Mouse (Mus musculus) stomach, embryonic 14.5 days (tissue): Measurements from ENCODE around the gene Lrrn1. TPM values are rescaled to one million over a fixed set of nuclear protein-coding genes. Genes with fewer than 3 reads are reported as not detected.
A peak's percentile ranks its signal among the peaks of the same experiment; 100 is the strongest.

ENCODE experiments used
- ATAC-seq: fragments of 200-750 bp; cut with Nextera tagmentation; 2 replicates; pipeline ENCODE4 v1.8.0; 2017; ENCODE audit warnings: low read depth, moderate TSS enrichment; ENCODE audit not compliant: insufficient number of reproducible peaks, insufficient read depth, low FRiP score
- H3K27ac ChIP-seq: fragments of 300-500 bp; sonication (generic); 2 replicates; pipeline ENCODE4 v1.5.1; 2014; ENCODE audit warnings: mild to moderate bottlenecking, low read length, moderate library complexity, mixed read lengths
- H3K27me3 ChIP-seq: fragments of 300-500 bp; sonication (generic); 2 replicates; pipeline ENCODE4 v1.6.1; 2014; ENCODE audit warnings: low read length, control low read depth, mixed read lengths; ENCODE audit not compliant: control insufficient read depth, insufficient read depth
- H3K36me3 ChIP-seq: fragments of 300-500 bp; sonication (generic); 2 replicates; pipeline ENCODE4 v1.6.1; 2014; ENCODE audit warnings: mild to moderate bottlenecking, control low read depth, low read length, moderate library complexity, mixed read lengths; ENCODE audit not compliant: control insufficient read depth, insufficient read depth
- H3K4me1 ChIP-seq: fragments of 300-500 bp; sonication (generic); 2 replicates; pipeline ENCODE4 v1.6.1; 2014; ENCODE audit warnings: low read length, control low read depth, mixed read lengths; ENCODE audit not compliant: control insufficient read depth, insufficient read depth
- H3K4me2 ChIP-seq: fragments of 300-500 bp; sonication (generic); replicated peaks from 2 replicates; pipeline ENCODE4 v1.6.1; 2014; ENCODE audit warnings: low read depth, low read length, control low read depth
- H3K4me3 ChIP-seq: fragments of 300-500 bp; sonication (generic); 2 replicates; pipeline ENCODE4 v1.5.1; 2014; ENCODE audit warnings: low read depth, low read length, control low read depth
- H3K9ac ChIP-seq: fragments of 300-500 bp; sonication (generic); replicated peaks from 2 replicates; pipeline ENCODE4 v1.6.1; 2014; ENCODE audit warnings: low read depth, mild to moderate bottlenecking, control low read depth, low read length, moderate library complexity, mixed read lengths
- H3K9me3 ChIP-seq: fragments of 300-500 bp; sonication (generic); 2 replicates; pipeline ENCODE4 v1.6.1; 2016; ENCODE audit warnings: low read depth, low read length, control low read depth; ENCODE audit not compliant: control insufficient read depth
- WGBS: fragments of 180-500 bp; shearing (Covaris S2); extraction: QIAGEN DNeasy Blood & Tissue Kit; methylation state at CpG from one replicate; pipeline ENCODE4 v1.1.7; 2014; 5-methylcytosine and 5-hydroxymethylcytosine counted together
- polyA plus RNA-seq: library from polyadenylated mRNA; unstranded; fragments of >200 nt; fragmentation: Nextera tagmentation; extraction: Ambion mirVana; gene quantifications from 2 replicates; pipeline ENCODE4 v1.2.1, GENCODE M21; 2014

Gene Lrrn1
- 9.3 and 11.2 TPM in 2 replicates for polyA plus RNA-seq

DNA sequence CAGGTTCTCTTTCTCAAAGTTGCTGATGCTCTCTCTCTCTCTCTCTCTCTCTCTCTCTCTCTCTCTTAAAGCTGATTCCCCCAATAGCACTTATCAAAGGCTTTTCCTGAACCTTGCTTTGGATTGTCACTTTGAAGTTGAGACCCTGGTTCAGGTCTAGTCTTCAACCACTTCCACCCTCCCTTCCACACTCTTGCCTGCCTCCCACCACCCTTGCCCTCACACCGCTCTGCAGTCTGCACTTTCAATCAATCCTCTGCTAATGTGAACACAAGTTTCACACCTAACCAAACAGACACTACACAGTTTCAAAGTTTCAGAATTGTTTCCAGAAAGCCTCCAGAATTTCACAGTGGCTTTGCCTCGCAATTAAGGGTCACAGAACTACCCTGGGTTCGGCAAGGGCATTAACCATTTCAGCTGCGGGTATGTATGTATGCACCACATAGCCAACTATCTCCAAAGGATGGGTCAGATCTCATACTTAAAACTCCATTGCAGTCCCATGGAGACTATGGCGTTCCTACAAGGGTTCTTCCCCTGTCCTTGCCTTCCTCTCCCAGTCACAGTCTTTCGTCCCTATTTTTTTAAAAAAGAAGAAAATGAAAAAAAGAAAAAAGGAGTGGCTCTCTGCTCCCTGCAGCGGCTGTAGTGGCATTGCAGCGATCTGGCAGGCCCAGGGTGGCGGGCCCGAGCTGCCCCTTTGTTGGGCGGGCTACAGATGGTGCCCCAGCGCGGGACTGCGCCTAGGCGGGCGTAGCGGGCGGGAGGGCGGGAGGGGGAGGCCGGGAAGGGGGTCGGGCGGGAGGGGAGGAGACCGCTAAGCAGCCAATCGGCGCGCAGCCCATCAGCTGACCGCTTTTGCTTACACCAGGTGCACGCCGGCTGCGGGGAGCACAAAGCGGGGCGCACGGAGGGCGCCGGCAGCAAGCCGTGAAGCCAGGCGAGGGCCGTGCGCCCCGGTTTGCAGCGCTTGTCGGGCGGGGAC lies at the start of gene Lrrn1:
Gene Lrrn1 (plus strand): TSS at position 892 of the 988 bp plus-strand sequence.
- peak within 1 kb of the TSS; percentile 56 for H3K4me3 ChIP-seq
- peak within 1 kb of the TSS; percentile 78 for H3K4me2 ChIP-seq
- H3K36me3 ChIP-seq = no peaks in the 10 kb centered on the region
- H3K9ac ChIP-seq = peak within 1 kb of the TSS; percentile 33
- no peak within 1 kb of the TSS for H3K27ac ChIP-seq
- no peaks in the 10 kb centered on the region for H3K9me3 ChIP-seq
- no peaks in the 10 kb centered on the region for H3K27me3 ChIP-seq
- 3% methylated on average over 40 of the region's 43 CpGs for WGBS
- H3K4me1 ChIP-seq = peaks cover 6% of the 10 kb centered on the region; the same call in 1 of the 2 replicates
- peak; percentile 90 for ATAC-seq

DNA sequence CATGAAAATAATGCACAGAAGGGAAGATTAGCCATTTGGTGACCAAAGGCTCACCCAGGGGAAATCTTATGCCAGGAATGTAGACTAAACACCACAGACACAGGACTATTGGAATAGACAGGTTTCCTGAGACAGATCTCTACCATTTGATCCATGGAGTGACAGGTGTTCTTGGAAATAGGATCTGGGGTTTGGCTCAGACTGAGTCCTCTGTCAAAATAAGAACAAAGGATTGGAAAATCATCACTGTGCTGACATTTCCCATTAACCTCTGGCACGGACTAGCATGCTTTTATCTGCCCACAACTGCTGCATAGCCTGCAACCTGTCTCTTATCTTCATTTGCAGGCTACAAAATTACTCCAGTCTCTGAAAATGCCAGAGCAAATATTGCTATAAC lies 35.1 kb upstream of the Lrrn1 start:
- H3K9ac ChIP-seq = no peak overlapping the region
- H3K9me3 ChIP-seq = no peaks in the 10 kb centered on the region
- no peaks in the 10 kb centered on the region for H3K4me1 ChIP-seq
- ATAC-seq = no peak
- H3K4me3 ChIP-seq = no peak overlapping the region
- H3K27ac ChIP-seq = no peak overlapping the region
- 8% methylated on average over 1 of the region's 1 CpGs for WGBS
- H3K27me3 ChIP-seq = no peaks in the 10 kb centered on the region
- H3K4me2 ChIP-seq = no peak overlapping the region
- H3K36me3 ChIP-seq = no peaks in the 10 kb centered on the region

DNA sequence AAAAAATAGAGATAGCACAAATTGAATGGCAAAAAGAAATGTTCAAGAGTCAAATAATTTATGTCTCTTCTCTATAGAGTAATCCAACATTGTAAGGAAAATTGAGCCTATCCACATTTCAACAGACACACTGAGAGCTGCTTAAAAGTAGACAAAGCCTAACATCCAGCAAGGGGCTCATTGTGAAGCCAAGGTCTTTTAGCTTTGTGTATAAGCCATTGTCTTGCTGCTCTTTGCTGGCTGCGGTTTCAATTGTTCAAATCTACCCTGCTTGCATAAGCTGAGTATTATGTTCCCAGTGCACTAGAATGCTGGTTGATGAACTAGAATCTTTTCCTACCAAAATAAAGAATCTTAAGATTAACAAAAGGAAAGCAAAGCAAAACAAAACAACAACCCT lies 33.7 kb upstream of the Lrrn1 start:
- Histone ChIP-seq H3K27me3 (no peaks in the 10 kb centered on the region), H3K9me3 (no peaks in the 10 kb centered on the region), H3K36me3 (no peaks in the 10 kb centered on the region), H3K4me3 (no peak overlapping the region), H3K4me2 (no peak overlapping the region), H3K4me1 (no peaks in the 10 kb centered on the region), H3K9ac (no peak overlapping the region), H3K27ac (no peak overlapping the region)
- 71% methylated on average over 1 of the region's 1 CpGs for WGBS
- no peak for ATAC-seq

DNA sequence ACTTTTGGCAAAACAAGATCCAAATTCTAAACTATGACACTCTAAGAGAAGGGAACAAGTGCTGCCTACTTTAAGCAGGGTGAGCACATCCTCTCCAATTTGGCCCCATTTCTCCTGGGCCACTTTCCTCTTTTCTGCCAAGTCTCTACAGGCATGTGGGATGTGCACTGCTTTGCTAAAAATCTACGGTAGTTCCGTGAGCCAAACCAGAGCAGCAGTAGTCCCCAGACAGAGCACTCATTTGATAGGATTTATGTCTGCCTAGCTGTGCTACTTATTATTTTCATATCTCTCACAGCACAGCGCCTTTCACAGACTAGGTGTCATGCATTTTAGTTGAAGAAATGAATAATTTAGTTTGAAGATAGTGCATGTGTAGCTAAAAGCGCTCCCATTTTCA lies 15.9 kb upstream of the Lrrn1 start:
- WGBS = 81% methylated on average over 4 of the region's 4 CpGs
- no peaks in the 10 kb centered on the region for H3K27me3 ChIP-seq
- H3K4me1 ChIP-seq = no peaks in the 10 kb centered on the region
- no peak overlapping the region for H3K9ac ChIP-seq
- H3K4me3 ChIP-seq = no peak overlapping the region
- no peaks in the 10 kb centered on the region for H3K9me3 ChIP-seq
- H3K27ac ChIP-seq = no peak overlapping the region
- no peak overlapping the region for H3K4me2 ChIP-seq
- ATAC-seq = no peak
- H3K36me3 ChIP-seq = no peaks in the 10 kb centered on the region

DNA sequence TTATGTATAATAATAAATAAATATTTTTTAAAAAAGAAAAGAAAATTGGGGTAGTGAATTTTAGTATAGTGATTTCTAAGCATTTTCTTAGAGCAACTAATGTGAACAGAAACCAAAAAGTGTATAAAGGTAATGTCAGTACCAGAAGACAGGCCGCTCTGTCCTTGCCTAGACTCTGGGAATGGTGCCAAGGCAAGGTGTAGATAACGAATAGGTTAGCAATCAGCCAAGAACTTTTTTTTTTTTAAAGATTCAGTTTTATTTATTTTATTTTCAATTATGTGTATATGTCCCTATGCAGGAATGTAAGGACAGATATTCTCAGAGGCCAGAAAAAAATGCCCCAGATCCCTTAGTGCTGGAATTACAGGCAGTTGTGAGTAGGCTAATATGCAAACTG lies 5.6 kb upstream of the Lrrn1 start:
- 77% methylated on average over 2 of the region's 2 CpGs for WGBS
- Histone ChIP-seq H3K9ac (no peak overlapping the region), H3K4me3 (no peak overlapping the region), H3K4me1 (no peaks in the 10 kb centered on the region), H3K4me2 (no peak overlapping the region), H3K9me3 (no peaks in the 10 kb centered on the region), H3K36me3 (no peaks in the 10 kb centered on the region), H3K27ac (no peak overlapping the region), H3K27me3 (no peaks in the 10 kb centered on the region)
- ATAC-seq = no peak

DNA sequence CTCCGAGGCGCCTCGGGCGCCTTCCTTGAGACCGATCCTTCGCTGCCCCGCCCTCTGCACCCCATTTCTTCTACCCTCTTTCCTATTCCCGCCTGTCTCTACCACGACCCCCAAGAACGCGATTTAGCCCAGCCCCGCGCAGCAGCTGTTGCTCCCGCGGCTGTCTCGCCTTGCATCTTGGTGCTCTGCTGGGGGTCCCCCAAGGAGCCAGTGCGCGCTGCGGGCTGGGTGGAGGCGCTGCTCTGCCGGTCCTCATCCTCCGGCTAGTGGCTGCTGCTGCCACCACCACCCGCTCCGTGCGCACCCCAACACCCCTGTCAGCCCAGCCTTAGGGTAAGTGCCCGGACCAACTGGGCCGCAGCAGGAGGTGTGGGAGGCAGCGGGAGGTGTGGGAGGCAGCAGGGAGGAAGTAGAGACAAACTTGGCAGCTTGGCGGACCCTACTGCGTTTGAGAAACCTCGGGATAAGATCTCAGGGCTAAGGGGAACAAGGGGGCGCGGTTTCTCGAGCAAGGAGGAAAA lies 403 bp downstream of the Lrrn1 start:
- WGBS = under 1% methylated on average over 34 of the region's 34 CpGs
- Histone ChIP-seq H3K27ac (no peak overlapping the region), H3K9me3 (no peaks in the 10 kb centered on the region), H3K4me2 (peak overlapping the region; percentile 78), H3K4me3 (peak overlapping the region; percentile 56), H3K9ac (peak overlapping the region; percentile 33), H3K27me3 (no peaks in the 10 kb centered on the region), H3K4me1 (peaks cover 6% of the 10 kb centered on the region; the same call in 1 of the 2 replicates), H3K36me3 (no peaks in the 10 kb centered on the region)
- ATAC-seq = 0 out of 2 replicates have a peak, but pooled peaks have one; percentile 65

DNA sequence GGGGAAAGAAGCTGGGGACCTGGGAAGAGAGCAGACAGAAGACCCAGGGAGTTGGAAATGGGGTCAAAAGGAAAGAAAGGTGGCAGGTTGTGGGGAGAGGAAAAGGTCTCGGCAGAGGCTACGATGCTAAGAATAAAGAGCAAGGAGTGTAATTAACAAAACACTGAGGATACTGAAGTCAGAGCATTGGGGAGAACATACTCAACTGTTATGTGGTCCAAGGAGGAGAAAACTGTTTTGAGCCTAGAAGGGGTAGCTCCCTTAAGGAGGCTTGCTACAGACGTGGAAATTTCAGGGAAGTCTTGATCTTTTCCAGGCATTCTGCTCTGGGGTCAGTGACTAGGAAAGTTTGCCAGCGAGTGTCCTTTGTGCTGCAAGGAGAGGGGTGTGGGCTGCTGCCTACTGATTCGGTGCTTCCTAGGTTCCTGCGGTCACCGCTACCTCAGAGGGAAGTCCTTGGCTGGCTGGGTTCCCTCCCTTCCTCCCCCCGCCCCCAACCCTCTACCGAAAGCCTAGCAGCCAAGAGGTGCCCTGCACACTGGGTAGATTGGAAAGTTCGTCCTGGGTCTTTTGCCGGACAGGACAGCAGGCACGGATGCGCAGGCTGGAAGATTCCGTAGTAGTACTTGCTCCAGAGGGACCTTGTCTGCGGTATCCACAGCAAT lies 1.2 kb downstream of the Lrrn1 start:
- H3K27me3 ChIP-seq = no peaks in the 10 kb centered on the region
- H3K9ac ChIP-seq = peak overlapping the region; percentile 33
- ATAC-seq = no peak

DNA sequence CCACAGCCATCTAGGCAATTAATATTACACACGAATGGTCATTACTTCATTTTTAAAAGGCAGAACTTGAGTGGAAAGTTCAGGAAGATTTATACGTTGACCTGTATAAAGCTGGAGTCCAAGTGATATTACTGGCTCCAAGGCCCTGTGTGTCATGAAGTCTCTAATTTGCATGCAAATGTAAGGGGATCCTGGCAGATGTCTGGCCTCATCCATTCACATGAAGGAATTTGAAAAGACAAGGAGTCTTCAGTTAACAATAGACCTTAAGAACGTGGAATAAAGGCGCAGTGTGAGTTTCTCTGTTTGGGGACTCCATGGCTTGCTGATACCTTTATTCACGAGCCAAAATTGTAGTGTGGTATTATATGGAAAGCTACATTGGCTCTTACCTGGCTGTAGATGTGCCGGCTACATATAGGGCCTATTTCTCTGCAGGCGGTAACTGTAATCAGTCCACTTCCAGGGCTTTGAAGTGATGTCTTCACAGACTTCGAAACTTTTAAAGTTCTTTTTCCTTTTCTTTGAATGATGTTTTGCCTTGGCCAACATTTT lies 2.0 kb downstream of the Lrrn1 start:
- WGBS = 64% methylated on average over 8 of the region's 8 CpGs
- no peak overlapping the region for H3K9ac ChIP-seq
- peaks cover 6% of the 10 kb centered on the region; the same call in 1 of the 2 replicates for H3K4me1 ChIP-seq
- no peaks in the 10 kb centered on the region for H3K27me3 ChIP-seq
- H3K27ac ChIP-seq = no peak overlapping the region
- H3K4me3 ChIP-seq = peak overlapping the region; percentile 56; the same call in 1 of the 2 replicates
- H3K36me3 ChIP-seq = no peaks in the 10 kb centered on the region
- no peaks in the 10 kb centered on the region for H3K9me3 ChIP-seq
- ATAC-seq = no peak
- peak overlapping the region; percentile 78; the same call in 1 of the 2 replicates for H3K4me2 ChIP-seq

More for the DNA sequence above, 1.2 kb downstream of the Lrrn1 start:
- Histone ChIP-seq H3K27ac (no peak overlapping the region), H3K9me3 (no peaks in the 10 kb centered on the region), H3K36me3 (no peaks in the 10 kb centered on the region), H3K4me1 (peaks cover 6% of the 10 kb centered on the region; the same call in 1 of the 2 replicates), H3K4me2 (peak overlapping the region; percentile 78), H3K4me3 (peak overlapping the region; percentile 56)
- 4% methylated on average over 15 of the region's 15 CpGs for WGBS
